ENCODE assay signal across 34 mouse cellular contexts in the genomic region with DNA sequence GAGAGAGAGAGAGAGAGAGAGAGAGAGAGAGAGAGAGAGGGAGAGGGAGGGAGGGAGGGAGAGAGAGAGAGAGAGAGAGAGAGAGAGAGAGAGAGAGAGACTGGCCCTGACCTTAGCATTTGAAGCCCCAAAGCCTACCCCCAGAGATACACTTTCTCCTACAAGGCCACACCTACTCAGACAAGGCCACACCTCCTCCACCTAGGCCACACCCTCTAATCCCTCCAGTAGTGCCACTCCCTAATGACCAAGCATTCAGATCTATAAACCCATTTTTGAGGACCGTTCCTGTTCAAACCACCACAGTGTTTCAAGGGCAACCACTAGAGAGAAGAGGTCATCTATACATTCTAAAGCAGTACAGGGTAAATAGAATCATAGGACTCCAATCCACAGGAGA. TPM values are rescaled to one million over a fixed set of nuclear protein-coding genes. Genes with fewer than 3 reads are reported as not detected.
A peak's percentile ranks its signal among the peaks of the same experiment; 100 is the strongest.
DNase-seq lines count a peak whose midpoint lies in the region; ATAC-seq and TF ChIP-seq lines count a peak whose summit lies in the region.
"Had no signal": no experiment of that assay in that cellular context is flagged by ENCODE, and none has a peak within 500 bp of the region (broad histone marks: within the 10 kb centered on the region; RNA-seq: fewer than 3 reads in every experiment).

No protein-coding gene starts in this region.

- H3K4me2 ChIP-seq in liver, embryonic 14.5 days (ENCODE audit: low read depth): no peak overlapping the region
- H3K4me2 ChIP-seq: embryonic facial prominence, embryonic 13.5 days; heart, embryonic 11.5 days; hindbrain, embryonic 12.5 days; limb, embryonic 13.5 days; midbrain, embryonic 12.5 days; neural tube, embryonic 13.5 days had no signal

- WGBS in liver, embryonic 14.5 days (ENCODE audit: insufficient replicate concordance): 69% methylated on average over 1 of the region's 1 CpGs

- H3K9me3 ChIP-seq in liver, embryonic 14.5 days (ENCODE audit: control insufficient read depth, low read length): no peaks in the 10 kb centered on the region
- H3K9me3 ChIP-seq: embryonic facial prominence, embryonic 13.5 days; hindbrain, embryonic 12.5 days; midbrain, embryonic 12.5 days; neural tube, embryonic 13.5 days had no signal

- peaks cover 23% of the 10 kb centered on the region for H3K27me3 ChIP-seq in liver, embryonic 14.5 days (ENCODE audit: control insufficient read depth, insufficient read depth, low read length)

- no peaks in the 10 kb centered on the region for H3K36me3 ChIP-seq in liver, embryonic 14.5 days (replicated peaks; ENCODE audit: control insufficient read depth, insufficient read depth, low read depth)
- H3K36me3 ChIP-seq: G1E had no signal

- no peak for TF ChIP-seq EP300 in liver, embryonic 14.5 days (IDR thresholded peaks at IDR 0.05; ENCODE audit: low read depth)

- TF ChIP-seq CTCF in liver, embryonic 14.5 days (IDR thresholded peaks at IDR 0.05; ENCODE audit: low read depth): no peak

- no peak overlapping the region for H3K27ac ChIP-seq in liver, embryonic 14.5 days
- H3K27ac ChIP-seq: embryonic facial prominence, embryonic 13.5 days; hindbrain, embryonic 12.5 days; layer of hippocampus, adult 2 months; limb, embryonic 13.5 days; midbrain, embryonic 12.5 days; neural tube, embryonic 13.5 days had no signal

- peaks cover 2 to 7% of the 10 kb centered on the region in 2 experiments; a peak in 3 of 4 replicates for H3K4me1 ChIP-seq in liver, embryonic 14.5 days (replicated peaks; ENCODE audit: control insufficient read depth in 2 of 2, insufficient read depth in 2 of 2, low read length in 1 of 2)
- H3K4me1 ChIP-seq: embryonic facial prominence, embryonic 13.5 days; limb, embryonic 13.5 days had no signal

- H3K9ac ChIP-seq in liver, embryonic 14.5 days (replicated peaks): no peak overlapping the region
- H3K9ac ChIP-seq: embryonic facial prominence, embryonic 13.5 days; hindbrain, embryonic 12.5 days; limb, embryonic 13.5 days; midbrain, embryonic 12.5 days; neural tube, embryonic 13.5 days had no signal

- H3K4me3 ChIP-seq in liver, embryonic 14.5 days (ENCODE audit: insufficient read depth in 1 of 2, low read depth in 2 of 2, low read length in 2 of 2): no peak overlapping the region
- H3K4me3 ChIP-seq: embryonic facial prominence, embryonic 13.5 days; erythroblast, embryonic 14.5 days; hindbrain, embryonic 12.5 days; layer of hippocampus, adult 2 months; limb, embryonic 13.5 days; megakaryocyte, embryonic 14.5 days; midbrain, embryonic 12.5 days; myocyte; neural tube, embryonic 13.5 days had no signal

- DNase-seq in cerebellum, adult 9-11 months: peak; percentile 26
- peak; percentile 2 for DNase-seq in right cerebral cortex, postnatal 25 days
- DNase-seq in right cerebral cortex, postnatal 36 days (ENCODE audit: low spot score in 2 of 2): no peak
- no peak for DNase-seq in liver, embryonic 14.5 days (ENCODE audit: low read depth in 3 of 3, low spot score in 3 of 3)
- no peak for DNase-seq in c-Kit-positive CD71-positive TER-119-positive erythroid progenitor cells, embryonic 14.5 days (ENCODE audit: low spot score)
- no peak for DNase-seq in urinary bladder, postnatal 4 days (ENCODE audit: low spot score in 2 of 2)
- DNase-seq: adrenal gland, postnatal 25 days; cerebellum, adult 8-10 months; gastrocnemius, postnatal 25 days; heart, postnatal 36 days; kidney, postnatal 25 days; lung, postnatal 36 days; right cerebral cortex, postnatal 14 days; spleen, adult 18-20 months; thymus, adult 2 months; thymus, postnatal 4 days had no signal

- ATAC-seq in cerebellum, adult (ENCODE audit: insufficient number of reproducible peaks, low FRiP score, low TSS enrichment): no peak
- peak; percentile 77 for ATAC-seq in erythroid progenitor cell, adult 5-6 weeks (replicated peaks; ENCODE audit: low FRiP score, poor library complexity, severe bottlenecking)
- ATAC-seq in liver, embryonic 14.5 days (ENCODE audit: insufficient read depth): peak; percentile 47; the same call in 1 of the 2 replicates
- ATAC-seq: forebrain, embryonic 14.5 days; intestine, postnatal 0 days; Patski had no signal

RNA-seq across cellular contexts. Expression of a gene that starts 8.9 kb away (rescaled TPM):
- not detected in 2 replicates for total RNA-seq in erythroid progenitor cell, adult 5-6 weeks (2015; ENCODE audit: low replicate concordance)
- 1.4 TPM in 1 of 2 replicates, not detected in the other for total RNA-seq in erythroid progenitor cell, adult 5-6 weeks (2017; ENCODE audit: low replicate concordance)
- polyA plus RNA-seq in liver, embryonic 14.5 days (2012; rRNA removed): 10.2 and 14.7 TPM in 2 replicates
- 10.9 and 11.0 TPM in 2 replicates for polyA plus RNA-seq in liver, embryonic 14.5 days (2014; fragmentation: Nextera tagmentation; extraction: Ambion mirVana)
- total RNA-seq: adrenal gland, adult 18-20 months; G1E; gastrocnemius, postnatal 25 days had no signal
- polyA plus RNA-seq: G1E, myocyte, Patski had no signal

RNA-seq across cellular contexts. Expression of a gene that starts 11.5 kb away (rescaled TPM):
- total RNA-seq in erythroid progenitor cell, adult 5-6 weeks (2015; ENCODE audit: low replicate concordance): 130 and 183 TPM in 2 replicates
- 122 and 124 TPM in 2 replicates for total RNA-seq in erythroid progenitor cell, adult 5-6 weeks (2017; ENCODE audit: low replicate concordance)
- 212 TPM in 2 replicates for polyA plus RNA-seq in liver, embryonic 14.5 days (2012; rRNA removed)
- polyA plus RNA-seq in liver, embryonic 14.5 days (2014; fragmentation: Nextera tagmentation; extraction: Ambion mirVana): 155 and 164 TPM in 2 replicates

RNA-seq across cellular contexts. Expression of a gene that starts 27.5 kb away (rescaled TPM):
- total RNA-seq in erythroid progenitor cell, adult 5-6 weeks (2015; ENCODE audit: low replicate concordance): not detected in 2 replicates
- not detected in 2 replicates for total RNA-seq in erythroid progenitor cell, adult 5-6 weeks (2017; ENCODE audit: low replicate concordance)
- polyA plus RNA-seq in liver, embryonic 14.5 days (2012; rRNA removed): 0.02 and 0.30 TPM in 2 replicates
- polyA plus RNA-seq in liver, embryonic 14.5 days (2014; fragmentation: Nextera tagmentation; extraction: Ambion mirVana): not detected in 2 replicates
- polyA plus RNA-seq: erythroblast, embryonic 14.5 days; G1E; liver, embryonic 16.5 days; myocyte had no signal

RNA-seq across cellular contexts. Expression of a gene that starts 40.0 kb away (rescaled TPM):
- total RNA-seq in erythroid progenitor cell, adult 5-6 weeks (2015; ENCODE audit: low replicate concordance): 81.7 and 90.1 TPM in 2 replicates
- 43.7 and 56.1 TPM in 2 replicates for total RNA-seq in erythroid progenitor cell, adult 5-6 weeks (2017; ENCODE audit: low replicate concordance)
- polyA plus RNA-seq in liver, embryonic 14.5 days (2012; rRNA removed): 46.7 and 49.5 TPM in 2 replicates
- 41.7 and 49.3 TPM in 2 replicates for polyA plus RNA-seq in liver, embryonic 14.5 days (2014; fragmentation: Nextera tagmentation; extraction: Ambion mirVana)

RNA-seq across cellular contexts. Expression of a gene that starts 40.1 kb away (rescaled TPM):
- not detected in 2 replicates for total RNA-seq in erythroid progenitor cell, adult 5-6 weeks (2015; ENCODE audit: low replicate concordance)
- total RNA-seq in erythroid progenitor cell, adult 5-6 weeks (2017; ENCODE audit: low replicate concordance): not detected in 2 replicates
- 0.64 and 1.5 TPM in 2 replicates for polyA plus RNA-seq in liver, embryonic 14.5 days (2012; rRNA removed)
- polyA plus RNA-seq in liver, embryonic 14.5 days (2014; fragmentation: Nextera tagmentation; extraction: Ambion mirVana): 0.48 and 1.6 TPM in 2 replicates

Comparison
In these comparisons a context has a peak if more than half of its experiments do, and no peak if none do; other contexts are left out.
1. DNase-seq: peak in cerebellum, adult 9-11 months (single experiment) and right cerebral cortex, postnatal 25 days (single experiment); none in right cerebral cortex, postnatal 36 days (0 of 2), liver, embryonic 14.5 days (0 of 3), c-Kit-positive CD71-positive TER-119-positive erythroid progenitor cells, embryonic 14.5 days (single experiment) and urinary bladder, postnatal 4 days (0 of 2).